Mouse (Mus musculus): ENCODE data around the gene Ddx54. TPM values are rescaled to one million over a fixed set of nuclear protein-coding genes. Genes with fewer than 3 reads are reported as not detected.

Gene Ddx54
- 10 to 100 TPM; 32.4 to 36.9 (median 35.7) TPM for total RNA-seq (2022)

DNA sequence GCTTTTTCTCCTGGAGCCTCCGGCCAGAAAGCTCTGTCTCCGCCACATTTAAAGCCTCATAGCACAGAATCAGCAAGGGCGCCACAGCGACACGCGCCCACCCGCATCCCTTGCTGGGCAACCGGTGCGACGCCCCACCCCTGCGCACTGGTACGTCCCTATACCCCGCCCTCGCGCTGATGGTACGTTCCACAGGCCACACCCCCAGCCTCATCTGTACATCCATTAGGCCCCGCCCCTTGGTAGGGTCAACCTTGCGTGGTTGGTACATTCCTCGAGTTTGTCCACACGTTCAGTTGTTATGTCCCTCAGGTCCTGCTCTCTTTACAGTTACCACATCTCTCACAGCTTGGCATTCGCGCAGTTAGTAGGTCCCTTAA, at the start of gene Ddx54, which contains the start of gene Rita1:
Ddx54 (plus strand) TSS at position 298 of the 380 bp plus-strand sequence.
Rita1 (minus strand) TSS at position 148 of the 380 bp plus-strand sequence.
- DNase-seq (ENCODE audit: low spot score in 2 of 2) = peak in 1 of 2 experiments; percentile 97

DNA sequence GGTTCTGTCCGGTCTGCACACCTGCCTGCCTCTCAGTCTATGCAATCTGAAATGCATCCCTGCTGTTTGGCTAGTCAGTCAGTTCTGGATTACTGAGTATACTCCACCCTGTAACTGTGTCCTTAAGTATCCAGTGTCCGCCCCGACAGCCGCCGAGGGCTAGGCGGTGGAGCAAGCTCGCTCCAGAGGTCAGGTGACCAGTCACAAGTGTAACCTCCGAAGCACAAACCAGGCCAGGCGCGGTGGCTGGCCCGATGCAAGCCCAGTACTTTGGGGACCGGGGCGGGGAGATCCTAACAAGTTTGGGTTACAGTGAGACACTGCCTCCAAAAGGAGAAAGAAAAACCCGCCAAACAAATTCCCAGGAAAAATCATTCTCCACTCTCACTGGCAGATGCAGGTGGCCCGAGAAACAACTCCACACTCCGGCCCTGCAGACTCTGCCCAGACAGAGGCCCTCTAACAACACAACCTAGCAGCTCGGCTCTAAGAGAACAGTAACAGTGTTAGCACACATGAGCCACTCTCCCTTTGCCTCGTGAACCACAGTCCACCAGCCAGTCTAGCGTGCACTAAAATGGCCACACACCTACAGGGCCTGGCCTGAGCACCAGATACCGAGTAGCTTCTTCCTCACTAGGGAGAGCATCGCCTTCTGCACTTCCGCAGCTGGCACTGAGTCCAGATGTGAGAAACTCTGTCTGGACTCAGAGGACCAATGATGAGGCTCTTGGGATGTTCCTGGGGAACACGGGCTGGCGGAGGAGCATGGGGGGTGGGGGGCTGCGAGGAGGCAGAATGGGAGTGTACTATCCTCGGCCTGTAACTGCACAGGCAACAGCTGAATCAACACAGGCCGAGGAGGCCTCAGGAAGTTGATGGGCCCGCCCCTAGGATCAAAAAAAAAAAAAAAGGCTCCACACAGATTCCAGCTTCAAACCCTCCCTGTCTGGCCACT, 49.3 kb upstream of the Ddx54 start:
- no peak for DNase-seq (ENCODE audit: low spot score in 2 of 2)

GRCm38 (mm10) chr5:120563914-120564311, 48.6 kb upstream of the Ddx54 start:
- DNase-seq (ENCODE audit: low spot score in 2 of 2) = no peak

- DNase-seq (ENCODE audit: low spot score in 2 of 2) = no peak
Measured at GRCm38 (mm10) chr5:120565171-120565905, 47.2 kb upstream of the Ddx54 start.

- DNase-seq (ENCODE audit: low spot score in 2 of 2) = peak in 1 of 2 experiments; percentile 62
Measured at GRCm38 (mm10) chr5:120566101-120566500, 46.4 kb upstream of the Ddx54 start.

- DNase-seq (ENCODE audit: low spot score in 2 of 2) = no peak
Measured at GRCm38 (mm10) chr5:120566681-120567252, 45.8 kb upstream of the Ddx54 start.

- DNase-seq (ENCODE audit: low spot score in 2 of 2) = peak in 1 of 2 experiments; percentile 60
Measured at GRCm38 (mm10) chr5:120567253-120567701, 45.3 kb upstream of the Ddx54 start.

- no peak for DNase-seq (ENCODE audit: low spot score in 2 of 2)
Measured at GRCm38 (mm10) chr5:120567761-120568211, 44.8 kb upstream of the Ddx54 start.

- no peak for DNase-seq (ENCODE audit: low spot score in 2 of 2)
Measured at GRCm38 (mm10) chr5:120568336-120568768, 44.2 kb upstream of the Ddx54 start.

DNA sequence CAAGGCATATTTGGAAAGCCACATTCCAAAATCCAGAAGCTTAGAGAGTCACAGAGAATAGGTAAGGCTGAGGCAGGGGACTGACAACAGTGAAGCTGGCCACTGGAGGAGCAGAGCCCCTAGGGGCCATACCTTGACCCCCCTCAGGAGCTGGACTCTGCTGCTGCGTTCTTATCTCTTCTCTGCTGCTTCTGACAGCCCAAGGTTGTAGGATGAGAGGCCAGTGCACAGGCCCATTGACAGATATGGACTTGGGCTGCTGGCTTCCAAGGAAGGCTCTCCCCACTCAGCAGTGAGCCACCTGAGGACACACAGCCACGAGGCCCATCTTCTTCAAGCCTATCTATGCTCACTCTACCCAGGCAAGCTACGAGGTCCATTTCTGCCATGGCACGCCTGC, 43.6 kb upstream of the Ddx54 start:
- no peak for DNase-seq (ENCODE audit: low spot score in 2 of 2)

GRCm38 (mm10) chr5:120569791-120570190, 42.7 kb upstream of the Ddx54 start:
- DNase-seq (ENCODE audit: low spot score in 2 of 2) = no peak

DNA sequence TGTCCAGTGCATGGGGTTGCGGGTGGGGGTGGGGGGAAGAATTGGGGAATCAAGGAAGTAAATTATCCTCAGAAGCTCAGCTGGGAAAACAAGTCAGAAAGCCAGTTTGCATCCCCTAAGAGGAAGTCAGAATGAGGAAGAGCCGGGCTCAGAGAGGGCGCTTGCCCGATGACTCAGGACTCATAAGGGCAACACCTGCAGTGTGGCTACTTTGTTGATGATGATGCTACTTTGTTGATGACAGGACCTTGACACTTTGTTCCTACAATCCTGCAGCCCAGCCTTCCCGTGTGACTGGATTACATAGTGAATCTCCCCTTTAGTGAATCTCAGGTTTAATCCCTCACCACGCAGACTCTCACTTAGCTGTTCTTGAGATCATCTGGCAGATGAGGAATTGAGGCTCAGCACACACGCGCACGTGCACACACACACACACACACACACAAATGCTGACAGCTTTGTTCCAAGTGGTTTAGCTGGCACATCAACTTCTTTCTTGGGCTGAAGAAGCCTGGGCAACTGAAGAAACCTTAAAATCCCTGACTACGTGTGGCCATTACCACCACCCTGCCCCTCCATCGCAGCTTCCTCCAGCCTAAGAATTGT, 42.1 kb upstream of the Ddx54 start:
- no peak for DNase-seq (ENCODE audit: low spot score in 2 of 2)

DNA sequence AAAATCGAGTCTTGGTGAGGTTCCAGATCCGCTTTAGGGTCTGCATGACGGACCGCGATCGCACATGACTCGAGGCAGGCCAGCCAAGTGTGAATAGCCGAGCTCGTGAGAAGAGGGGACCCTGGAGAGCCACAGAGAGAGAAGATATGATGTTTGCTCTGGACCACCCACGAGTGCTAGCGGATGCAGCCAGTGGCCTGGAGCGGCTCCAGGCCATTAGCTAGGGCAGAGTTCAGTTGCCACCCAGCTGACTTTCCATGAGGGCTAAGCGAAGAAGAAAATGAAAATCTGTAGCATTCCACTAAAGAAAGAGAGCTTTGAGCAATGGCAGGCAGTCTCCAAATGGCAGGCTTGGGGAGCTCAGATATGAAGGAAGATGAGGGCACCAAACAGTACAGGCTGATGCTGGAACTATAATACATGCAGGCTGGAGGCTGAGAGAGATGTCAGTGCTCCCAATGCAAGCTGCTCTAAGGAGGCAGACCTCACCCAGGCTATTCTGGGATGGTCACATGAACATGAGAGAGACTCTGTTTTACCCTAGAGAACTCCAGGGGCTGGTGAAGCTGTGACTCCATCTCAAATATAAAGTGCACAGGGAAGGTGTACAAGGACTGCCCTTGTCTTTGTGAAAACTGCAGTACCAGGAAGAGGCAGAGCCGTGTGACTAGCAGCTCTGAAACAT, 41.3 kb upstream of the Ddx54 start:
- no peak for DNase-seq (ENCODE audit: low spot score in 2 of 2)

GRCm38 (mm10) chr5:120574469-120575063, 38.0 kb upstream of the Ddx54 start:
- no peak for DNase-seq (ENCODE audit: low spot score in 2 of 2)

- no peak for DNase-seq (ENCODE audit: low spot score in 2 of 2)
Measured at GRCm38 (mm10) chr5:120576781-120577301, 35.7 kb upstream of the Ddx54 start.

DNA sequence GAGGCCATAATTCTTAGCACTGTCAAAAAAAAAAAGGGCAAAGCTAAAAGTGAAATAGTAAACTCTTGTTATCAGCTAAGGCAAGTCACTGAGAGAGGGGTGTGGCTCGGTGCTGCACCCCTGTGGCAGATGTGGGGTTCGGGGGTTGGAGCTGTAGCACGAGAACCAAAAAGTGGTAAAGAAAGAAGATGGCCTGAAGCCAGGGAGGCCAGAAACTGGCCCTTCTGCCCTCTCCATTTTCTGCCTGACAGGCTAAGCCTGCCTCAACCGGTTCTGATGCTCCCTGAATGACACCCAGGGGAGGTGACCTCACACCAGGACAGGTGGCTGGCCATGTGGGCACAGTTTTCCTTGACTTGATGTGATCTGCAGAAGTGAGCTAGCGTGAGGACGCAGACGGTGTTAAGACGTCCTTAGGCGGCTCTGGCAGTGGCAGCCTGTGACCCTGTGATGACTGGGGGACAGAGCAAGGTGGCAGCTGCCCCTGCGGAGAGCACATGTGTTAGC, 34.6 kb upstream of the Ddx54 start:
- no peak for DNase-seq (ENCODE audit: low spot score in 2 of 2)

- DNase-seq (ENCODE audit: low spot score in 2 of 2) = no peak
Measured at GRCm38 (mm10) chr5:120578504-120579081, 33.9 kb upstream of the Ddx54 start.

DNA sequence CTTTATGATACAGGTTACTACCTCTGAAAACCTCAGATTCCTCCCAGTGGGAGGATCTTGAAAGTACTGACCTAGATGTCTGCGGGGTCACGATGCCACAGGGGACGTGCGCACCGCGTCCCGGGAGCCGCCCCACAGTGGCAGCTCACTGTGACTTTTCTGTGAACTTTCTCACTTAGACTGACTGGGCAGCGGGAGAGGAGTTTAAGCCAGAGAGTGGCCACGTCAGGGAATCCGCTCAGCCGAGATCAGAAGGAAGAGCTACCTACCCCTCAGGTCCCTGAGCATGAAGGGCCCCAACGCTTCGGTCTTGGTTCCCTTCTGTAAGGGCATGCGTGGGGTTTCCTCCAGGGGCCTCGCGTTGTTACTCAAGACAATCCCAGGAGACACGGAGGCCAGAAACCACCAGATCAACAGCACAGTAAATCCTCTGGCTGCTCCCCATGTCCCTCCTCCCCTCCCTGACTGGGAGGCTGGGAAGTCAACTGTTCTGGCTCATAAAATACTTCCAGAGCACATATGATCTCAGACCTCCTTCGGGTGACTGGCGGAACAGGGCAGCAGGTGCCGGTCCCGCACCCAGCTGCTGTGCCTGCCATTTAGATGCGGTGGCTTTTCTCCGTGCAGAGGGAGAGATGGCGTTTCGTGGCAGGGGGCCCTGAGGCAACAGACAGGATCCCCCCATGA, 33.2 kb upstream of the Ddx54 start:
- no peak for DNase-seq (ENCODE audit: low spot score in 2 of 2)

All from left cerebral cortex, adult 8-10 months (tissue).